In the genomic region with DNA sequence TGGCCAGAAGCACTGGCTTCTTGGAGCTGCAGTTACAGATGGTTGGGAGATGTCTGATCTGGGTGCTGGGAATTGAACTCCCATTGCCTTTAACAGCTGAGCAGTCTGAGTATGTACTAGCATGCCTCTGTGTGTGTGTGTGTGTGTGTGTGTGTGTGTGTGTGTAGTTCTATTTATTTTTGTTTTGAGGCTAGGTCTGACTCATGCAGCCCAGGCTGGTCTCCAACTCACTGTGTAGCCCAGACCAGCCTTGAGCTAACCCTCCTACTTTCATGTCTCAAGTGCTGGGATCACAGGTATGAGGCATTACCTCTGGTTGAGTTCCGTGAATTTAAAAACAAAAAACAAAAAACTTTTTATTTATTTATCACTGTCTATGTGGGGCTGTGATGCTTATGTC, we compare ENCODE assay signal across 31 mouse cellular contexts. TPM values are rescaled to one million over a fixed set of nuclear protein-coding genes. Genes with fewer than 3 reads are reported as not detected.
DNase-seq lines count a peak whose midpoint lies in the region; TF ChIP-seq lines count a peak whose summit lies in the region.
"Had no signal": no experiment of that assay in that cellular context is flagged by ENCODE, and none has a peak within 500 bp of the region (broad histone marks: within the 10 kb centered on the region; RNA-seq: fewer than 3 reads in every experiment).

No protein-coding gene starts in this region.

- H3K9ac ChIP-seq in heart, adult 2 months (ENCODE audit: low read depth, low read length) = no peak overlapping the region

- no peaks in the 10 kb centered on the region for H3K36me3 ChIP-seq in heart, adult 2 months (ENCODE audit: control insufficient read depth, insufficient read depth, low read length)
- H3K36me3 ChIP-seq: G1E had no signal

- no peak for TF ChIP-seq CTCF in heart, adult 2 months (IDR thresholded peaks at IDR 0.05)

- peaks cover 9% of the 10 kb centered on the region for H3K4me1 ChIP-seq in heart, adult 2 months (ENCODE audit: control insufficient read depth, insufficient read depth, low read length)

- H3K27ac ChIP-seq in heart, adult 2 months = no peak overlapping the region

- H3K4me3 ChIP-seq in heart, adult 2 months = no peak overlapping the region

- no peak for TF ChIP-seq POLR2A in heart, adult 2 months (IDR thresholded peaks at IDR 0.05; ENCODE audit: insufficient read depth, low read depth, low read length)

- WGBS in heart, adult 2 months = 95% methylated on average over 1 of the region's 1 CpGs

- H3K79me2 ChIP-seq in heart, adult 2 months (replicated peaks; ENCODE audit: control insufficient read depth, insufficient read depth, low read length) = no peaks in the 10 kb centered on the region

- DNase-seq in right cerebral cortex, adult 2 months (ENCODE audit: low spot score in 2 of 2) = peak; percentile 10 to 17
- DNase-seq in right cerebral cortex, postnatal 14 days = no peak
- DNase-seq in 3134 (ENCODE audit: extremely low read depth, insufficient read length, low spot score) = peak; percentile 51
- DNase-seq in 3T3-L1 (ENCODE audit: low read depth, low spot score) = peak; percentile 70
- DNase-seq in NIH3T3 (ENCODE audit: low read depth) = peak; percentile 83
- DNase-seq in adrenal gland, postnatal 14 days = no peak
- no peak for DNase-seq in heart, adult 8-10 months (ENCODE audit: low spot score)
- no peak for DNase-seq in heart, adult 2 months
- DNase-seq: adrenal gland, adult 2 months; adrenal gland, adult 8-10 months; adrenal gland, postnatal 10 days; adrenal gland, postnatal 25 days; B cell, adult 2 months; cerebellum, adult 11 months; cerebellum, adult 11-12 months; cerebellum, adult 18-20 months; cerebellum, adult 2 months; cerebellum, adult 8-10 months; cerebellum, adult 9-10 months had no signal

- TF ChIP-seq EP300 in heart, adult 2 months (IDR thresholded peaks at IDR 0.05; ENCODE audit: insufficient read depth, low read depth, low read length) = no peak

- H3K27me3 ChIP-seq in heart, adult 2 months (ENCODE audit: control insufficient read depth, insufficient read depth, low read length) = no peaks in the 10 kb centered on the region; the same call in 1 of the 2 replicates
- H3K27me3 ChIP-seq: Patski had no signal

- intact Hi-C loops in heart, adult 2 months (cut with DNase I) = no loop called here

RNA-seq across cellular contexts. Expression of a gene that starts 10.3 kb away (rescaled TPM):
- 1.5 and 1.6 TPM in 2 replicates for total RNA-seq in adrenal gland, postnatal 14 days (2021)
- total RNA-seq in heart, adult 8-10 months (2022) = under 1 TPM; 0.29 to 0.41 (median 0.32) TPM
- total RNA-seq in heart, adult 2 months (2021) = under 1 TPM; 0.26 to 0.30 TPM
- 0.45 and 0.47 TPM in 2 replicates for polyA plus RNA-seq in heart, adult 2 months (2012; rRNA removed)

RNA-seq across cellular contexts. Expression of a gene that starts 11.8 kb away (rescaled TPM):
- not detected in 2 replicates for total RNA-seq in adrenal gland, postnatal 14 days (2021)
- total RNA-seq in heart, adult 8-10 months (2022) = not detected
- not detected for total RNA-seq in heart, adult 2 months (2021)
- polyA plus RNA-seq in heart, adult 2 months (2012; rRNA removed) = not detected in 2 replicates
- total RNA-seq: adrenal gland, adult 18-20 months; adrenal gland, adult 2 months; adrenal gland, adult 8-10 months; adrenal gland, postnatal 10 days; adrenal gland, postnatal 25 days; adrenal gland, postnatal 36 days; adrenal gland, postnatal 4 days; CH12.LX; ES-E14; G1E; MEL had no signal
- polyA plus RNA-seq: activated CD4-positive, CD25-positive, alpha-beta regulatory T cell, adult 4 months; adrenal gland, adult 2 months; brain, embryonic 14.5 days; C2C12; CD4-positive, CD25-positive, alpha-beta regulatory T cell, adult 4 months; cerebellum, adult 2 months; G1E; Patski had no signal

RNA-seq across cellular contexts. Expression of a gene that starts 18.9 kb away (rescaled TPM):
- not detected in 2 replicates for total RNA-seq in adrenal gland, postnatal 14 days (2021)
- not detected for total RNA-seq in heart, adult 8-10 months (2022)
- not detected for total RNA-seq in heart, adult 2 months (2021)
- polyA plus RNA-seq in heart, adult 2 months (2012; rRNA removed) = 4.7 and 5.2 TPM in 2 replicates
- total RNA-seq: adrenal gland, adult 18-20 months; adrenal gland, adult 2 months; adrenal gland, adult 8-10 months; adrenal gland, postnatal 10 days; adrenal gland, postnatal 25 days; adrenal gland, postnatal 36 days; adrenal gland, postnatal 4 days; CH12.LX; ES-E14; G1E; MEL had no signal
- polyA plus RNA-seq: adrenal gland, adult 2 months; brain, embryonic 14.5 days; C2C12; cerebellum, adult 2 months; G1E had no signal

RNA-seq across cellular contexts. Expression of a gene that starts 28.6 kb away (rescaled TPM):
- not detected in 2 replicates for total RNA-seq in adrenal gland, postnatal 14 days (2021)
- total RNA-seq in heart, adult 8-10 months (2022) = not detected
- not detected for total RNA-seq in heart, adult 2 months (2021)
- 4.9 and 5.7 TPM in 2 replicates for polyA plus RNA-seq in heart, adult 2 months (2012; rRNA removed)
- total RNA-seq: adrenal gland, adult 18-20 months; adrenal gland, adult 2 months; adrenal gland, adult 8-10 months; adrenal gland, postnatal 10 days; adrenal gland, postnatal 25 days; adrenal gland, postnatal 36 days; adrenal gland, postnatal 4 days; CH12.LX; ES-E14; MEL had no signal
- polyA plus RNA-seq: activated CD4-positive, CD25-positive, alpha-beta regulatory T cell, adult 4 months; brain, embryonic 14.5 days; C2C12; CD4-positive, CD25-positive, alpha-beta regulatory T cell, adult 4 months; cerebellum, adult 2 months; G1E; Patski had no signal

RNA-seq across cellular contexts. Expression of a gene that starts 33.8 kb away (rescaled TPM):
- not detected in 2 replicates for total RNA-seq in adrenal gland, postnatal 14 days (2021)
- not detected for total RNA-seq in heart, adult 8-10 months (2022)
- total RNA-seq in heart, adult 2 months (2021) = not detected
- 0.41 TPM in 1 of 2 replicates, not detected in the other for polyA plus RNA-seq in heart, adult 2 months (2012; rRNA removed)
- total RNA-seq: adrenal gland, adult 18-20 months; adrenal gland, adult 2 months; adrenal gland, adult 8-10 months; adrenal gland, postnatal 10 days; adrenal gland, postnatal 25 days; adrenal gland, postnatal 36 days; adrenal gland, postnatal 4 days; CH12.LX; ES-E14; G1E; MEL had no signal
- polyA plus RNA-seq: activated CD4-positive, CD25-positive, alpha-beta regulatory T cell, adult 4 months; adrenal gland, adult 2 months; brain, embryonic 14.5 days; C2C12; CD4-positive, CD25-positive, alpha-beta regulatory T cell, adult 4 months; cerebellum, adult 2 months; G1E; Patski had no signal

Comparison
In these comparisons a context has a peak if more than half of its experiments do, and no peak if none do; other contexts are left out.
1. DNase-seq: peak in right cerebral cortex, adult 2 months (2 of 2), 3134 (single experiment), 3T3-L1 (single experiment) and NIH3T3 (single experiment); none in right cerebral cortex, postnatal 14 days (single experiment), adrenal gland, postnatal 14 days (single experiment), heart, adult 8-10 months (single experiment) and heart, adult 2 months (0 of 2).